Mouse (Mus musculus) embryonic fibroblast, embryonic 13.5 days (primary cell): Measurements from ENCODE around the gene Btbd8.

Source experiments
- CTCF ChIP-seq: IDR thresholded peaks from 2 replicates; pipeline ENCODE4 v1.5.1; 2011; ENCODE audit warnings: mild to moderate bottlenecking, control low read depth, low read length, moderate library complexity, borderline replicate concordance; ENCODE audit not compliant: insufficient read depth
- POLR2A ChIP-seq: IDR thresholded peaks from 2 replicates; pipeline ENCODE4 v1.6.1; 2011; ENCODE audit warnings: low read depth, mild to moderate bottlenecking, control low read depth, low read length, moderate library complexity

DNA sequence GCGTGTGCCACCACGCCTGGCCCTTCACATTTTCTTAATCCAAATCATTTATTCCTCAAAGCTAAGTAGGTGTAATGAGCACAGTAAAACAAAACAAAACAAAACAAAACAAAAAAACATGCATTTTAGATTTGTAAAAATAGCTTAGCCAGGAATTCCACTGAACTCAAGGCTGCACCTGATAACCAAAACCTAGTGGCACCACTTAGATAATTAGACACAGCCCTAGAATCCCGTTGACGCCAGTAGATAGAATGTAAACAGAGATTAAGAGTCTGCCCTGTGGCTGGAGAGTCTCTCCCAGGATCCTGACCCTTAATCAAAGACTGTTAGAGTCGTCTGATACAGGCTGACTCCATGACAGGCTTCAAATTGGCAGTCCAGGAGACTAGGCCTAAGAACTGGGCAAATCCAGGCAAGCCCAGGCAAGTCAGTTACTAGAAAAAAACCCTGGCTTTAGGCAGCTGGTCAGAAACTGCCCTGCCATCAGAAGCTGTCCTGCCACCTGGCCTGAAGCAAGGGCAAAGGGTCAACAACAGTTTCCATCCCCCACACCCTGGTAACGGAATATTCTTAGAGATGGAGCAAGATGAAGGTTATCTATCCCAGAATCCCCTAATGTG, 1.1 kb upstream of the Btbd8 start:
- TF ChIP-seq CTCF (no peak), POLR2A (no peak)
